ENCODE assay signal across 21 mouse cellular contexts in genomic region chr19:37569186-37569754, GRCm38 (mm10). TPM values are rescaled to one million over a fixed set of nuclear protein-coding genes. Genes with fewer than 3 reads are reported as not detected.
DNase-seq lines count a peak whose midpoint lies in the region; ATAC-seq and TF ChIP-seq lines count a peak whose summit lies in the region.
"Had no signal": no experiment of that assay in that cellular context is flagged by ENCODE, and none has a peak within 500 bp of the region (broad histone marks: within the 10 kb centered on the region; RNA-seq: fewer than 3 reads in every experiment).

No protein-coding gene starts in this region.

- H3K4me1 ChIP-seq in forebrain, embryonic 12.5 days: peaks cover 4% of the 10 kb centered on the region
- H3K4me1 ChIP-seq in forebrain, postnatal 0 days (ENCODE audit: insufficient read depth): no peaks in the 10 kb centered on the region
- no peaks in the 10 kb centered on the region for H3K4me1 ChIP-seq in intestine, postnatal 0 days (replicated peaks; ENCODE audit: control insufficient read depth, insufficient read depth, low read length)
- no peaks in the 10 kb centered on the region for H3K4me1 ChIP-seq in intestine, embryonic 15.5 days (replicated peaks)
- H3K4me1 ChIP-seq in midbrain, embryonic 15.5 days: 0 out of 2 replicates have a peak, but pooled peaks cover 5% of the 10 kb centered on the region
- H3K4me1 ChIP-seq: embryonic facial prominence, embryonic 15.5 days had no signal

- no peaks in the 10 kb centered on the region for H3K36me3 ChIP-seq in forebrain, embryonic 12.5 days (replicated peaks)
- H3K36me3 ChIP-seq in forebrain, postnatal 0 days (ENCODE audit: insufficient read depth): peaks cover 7% of the 10 kb centered on the region; the same call in 1 of the 2 replicates
- peaks cover 9% of the 10 kb centered on the region for H3K36me3 ChIP-seq in intestine, postnatal 0 days (ENCODE audit: control insufficient read depth, insufficient read depth)
- H3K36me3 ChIP-seq in intestine, embryonic 15.5 days: no peaks in the 10 kb centered on the region
- no peaks in the 10 kb centered on the region for H3K36me3 ChIP-seq in midbrain, embryonic 15.5 days (replicated peaks)
- H3K36me3 ChIP-seq: embryonic facial prominence, embryonic 15.5 days; hindbrain, embryonic 10.5 days had no signal

- no peak for TF ChIP-seq POLR2A in brain, embryonic 14.5 days (IDR thresholded peaks at IDR 0.05; ENCODE audit: borderline replicate concordance, extremely low read depth, insufficient read depth, insufficient read length, poor library complexity, severe bottlenecking)

- H3K4me2 ChIP-seq in forebrain, embryonic 12.5 days: no peak overlapping the region
- no peak overlapping the region for H3K4me2 ChIP-seq in forebrain, postnatal 0 days (ENCODE audit: low read depth)
- no peak overlapping the region for H3K4me2 ChIP-seq in intestine, postnatal 0 days (replicated peaks; ENCODE audit: low read depth)
- no peak overlapping the region for H3K4me2 ChIP-seq in intestine, embryonic 15.5 days (replicated peaks)
- H3K4me2 ChIP-seq in midbrain, embryonic 15.5 days: no peak overlapping the region
- H3K4me2 ChIP-seq: embryonic facial prominence, embryonic 15.5 days; heart, embryonic 12.5 days; hindbrain, embryonic 14.5 days had no signal

- H3K9ac ChIP-seq in forebrain, embryonic 12.5 days: no peak overlapping the region
- H3K9ac ChIP-seq in forebrain, postnatal 0 days: no peak overlapping the region
- no peak overlapping the region for H3K9ac ChIP-seq in intestine, postnatal 0 days (ENCODE audit: low read depth, low read length)
- H3K9ac ChIP-seq in intestine, embryonic 15.5 days: no peak overlapping the region
- H3K9ac ChIP-seq in midbrain, embryonic 15.5 days: no peak overlapping the region
- H3K9ac ChIP-seq: embryonic facial prominence, embryonic 15.5 days; heart, embryonic 12.5 days; hindbrain, embryonic 14.5 days had no signal

- no peak for TF ChIP-seq CTCF in forebrain, postnatal 0 days (IDR thresholded peaks at IDR 0.05; ENCODE audit: low read depth)
- no peak for TF ChIP-seq CTCF in intestine, postnatal 0 days (IDR thresholded peaks at IDR 0.05; ENCODE audit: low read depth)
- TF ChIP-seq CTCF in brain, embryonic 14.5 days (IDR thresholded peaks at IDR 0.05; ENCODE audit: borderline replicate concordance, extremely low read depth, insufficient read depth, insufficient read length): no peak

- H3K4me3 ChIP-seq in forebrain, embryonic 12.5 days (replicated peaks): no peak overlapping the region
- no peak overlapping the region for H3K4me3 ChIP-seq in forebrain, postnatal 0 days (ENCODE audit: low read depth, low read length)
- no peak overlapping the region for H3K4me3 ChIP-seq in intestine, postnatal 0 days (ENCODE audit: low read depth, low read length)
- H3K4me3 ChIP-seq in intestine, embryonic 15.5 days (replicated peaks): no peak overlapping the region
- H3K4me3 ChIP-seq in midbrain, embryonic 15.5 days: no peak overlapping the region
- H3K4me3 ChIP-seq: embryonic facial prominence, embryonic 15.5 days; erythroblast, embryonic 14.5 days; gastrocnemius, adult 2 months; heart, adult 2 months; heart, embryonic 12.5 days; hindbrain, embryonic 10.5 days had no signal

- 55% methylated on average over 12 of the region's 12 CpGs for WGBS in forebrain, embryonic 12.5 days
- WGBS in forebrain, postnatal 0 days: 36% methylated on average over 12 of the region's 12 CpGs
- 71% methylated on average over 12 of the region's 12 CpGs for WGBS in intestine, postnatal 0 days
- WGBS in intestine, embryonic 15.5 days: 73% methylated on average over 12 of the region's 12 CpGs
- WGBS in midbrain, embryonic 15.5 days: 75% methylated on average over 12 of the region's 12 CpGs

- DNase-seq in forebrain, postnatal 0 days: no peak
- DNase-seq in brain, embryonic 14.5 days (ENCODE audit: low read depth): peak; percentile 85
- DNase-seq in lung, postnatal 10 days: no peak
- DNase-seq: adrenal gland, postnatal 10 days; cerebellum, adult 18-20 months; cerebellum, adult 9-11 months; cerebellum, postnatal 36 days; gastrocnemius, adult 2 months; gastrocnemius, postnatal 36 days; heart, adult 2 months had no signal

- peak; percentile 61; the same call in 1 of the 2 replicates for ATAC-seq in forebrain, embryonic 12.5 days (ENCODE audit: low FRiP score)
- no peak for ATAC-seq in forebrain, postnatal 0 days
- 0 out of 2 replicates have a peak, but pooled peaks have one; percentile 10 for ATAC-seq in intestine, postnatal 0 days
- no peak for ATAC-seq in intestine, embryonic 15.5 days
- peak; percentile 40; the same call in 1 of the 2 replicates for ATAC-seq in megakaryocyte, adult 5-6 weeks (ENCODE audit: poor library complexity, severe bottlenecking)
- ATAC-seq in midbrain, embryonic 15.5 days (replicated peaks): no peak
- ATAC-seq: intestine, embryonic 16.5 days had no signal

- no peaks in the 10 kb centered on the region for H3K9me3 ChIP-seq in forebrain, embryonic 12.5 days
- H3K9me3 ChIP-seq in forebrain, postnatal 0 days (ENCODE audit: low read length): no peaks in the 10 kb centered on the region
- H3K9me3 ChIP-seq in intestine, postnatal 0 days (ENCODE audit: control insufficient read depth): no peaks in the 10 kb centered on the region
- no peaks in the 10 kb centered on the region for H3K9me3 ChIP-seq in intestine, embryonic 15.5 days
- H3K9me3 ChIP-seq in midbrain, embryonic 15.5 days: no peaks in the 10 kb centered on the region
- H3K9me3 ChIP-seq: embryonic facial prominence, embryonic 15.5 days; heart, embryonic 12.5 days; hindbrain, embryonic 10.5 days had no signal

- H3K27me3 ChIP-seq in forebrain, embryonic 12.5 days: peaks cover 16% of the 10 kb centered on the region
- no peaks in the 10 kb centered on the region for H3K27me3 ChIP-seq in forebrain, postnatal 0 days (ENCODE audit: insufficient read depth, low read length)
- H3K27me3 ChIP-seq in intestine, postnatal 0 days (replicated peaks; ENCODE audit: control insufficient read depth, insufficient read depth, low read length): no peaks in the 10 kb centered on the region
- no peaks in the 10 kb centered on the region for H3K27me3 ChIP-seq in intestine, embryonic 15.5 days (replicated peaks)
- H3K27me3 ChIP-seq in midbrain, embryonic 15.5 days (replicated peaks): no peaks in the 10 kb centered on the region
- H3K27me3 ChIP-seq: embryonic facial prominence, embryonic 15.5 days; heart, embryonic 12.5 days had no signal

- 0 out of 2 replicates have a peak overlapping the region, but pooled peaks have one; percentile 19 for H3K27ac ChIP-seq in forebrain, embryonic 12.5 days
- H3K27ac ChIP-seq in forebrain, postnatal 0 days (ENCODE audit: low read depth, low read length): no peak overlapping the region
- no peak overlapping the region for H3K27ac ChIP-seq in intestine, postnatal 0 days (ENCODE audit: low read depth, low read length)
- H3K27ac ChIP-seq in intestine, embryonic 15.5 days: no peak overlapping the region
- no peak overlapping the region for H3K27ac ChIP-seq in midbrain, embryonic 15.5 days
- H3K27ac ChIP-seq: embryonic facial prominence, embryonic 15.5 days; gastrocnemius, adult 2 months; heart, adult 2 months; hindbrain, embryonic 10.5 days; hindbrain, embryonic 14.5 days had no signal

RNA-seq across cellular contexts. Expression of gene Exoc6, which starts 19.1 kb away (rescaled TPM):
- 9.7 and 11.4 TPM in 2 replicates for polyA plus RNA-seq in forebrain, embryonic 12.5 days (2016; fragmentation: Nextera tagmentation; extraction: Ambion mirVana)
- 42.9 and 47.5 TPM in 2 replicates for total RNA-seq in forebrain, postnatal 0 days (2014; rRNA removed)
- 30.6 and 34.3 TPM in 2 replicates for polyA plus RNA-seq in forebrain, postnatal 0 days (2015; fragmentation: Nextera tagmentation; extraction: Ambion mirVana)
- 23.3 and 24.6 TPM in 2 replicates for polyA plus RNA-seq in intestine, postnatal 0 days (2015; fragmentation: Nextera tagmentation; extraction: Ambion mirVana)
- polyA plus RNA-seq in intestine, embryonic 15.5 days (2015; fragmentation: Nextera tagmentation; extraction: Ambion mirVana): 17.8 and 18.9 TPM in 2 replicates
- polyA plus RNA-seq in brain, embryonic 14.5 days (2012; rRNA removed): 11.2 and 11.9 TPM in 2 replicates
- total RNA-seq in megakaryocyte, adult 5-6 weeks (2015): 67.1 and 69.4 TPM in 2 replicates
- total RNA-seq in megakaryocyte, adult 5-6 weeks (2017): 96.3 and 108 TPM in 2 replicates
- polyA plus RNA-seq in midbrain, embryonic 15.5 days (2015; fragmentation: Nextera tagmentation; extraction: Ambion mirVana): 19.6 and 22.1 TPM in 2 replicates

Comparison
In these comparisons a context has a peak if more than half of its experiments do, and no peak if none do; other contexts are left out.
1. ATAC-seq: peak in forebrain, embryonic 12.5 days (single experiment), intestine, postnatal 0 days (single experiment) and megakaryocyte, adult 5-6 weeks (single experiment); none in forebrain, postnatal 0 days (single experiment), intestine, embryonic 15.5 days (single experiment) and midbrain, embryonic 15.5 days (single experiment).